Mouse (Mus musculus) urinary bladder, adult 2 months (tissue): ENCODE data around the gene Shc4. TPM values are rescaled to one million over a fixed set of nuclear protein-coding genes. Genes with fewer than 3 reads are reported as not detected.

ENCODE experiments used
- DNase-seq: peaks from one replicate; pipeline ENCODE4 v3.0.0; 2022; ENCODE audit warnings: low spot score
- polyA plus RNA-seq: library from polyadenylated mRNA; depleted of rRNA; stranded (reverse); fragments of >200 nt; gene quantifications from 2 replicates; pipeline ENCODE4 v1.2.3, GENCODE M21; 2012

The Shc4 gene
- polyA plus RNA-seq, 1 experiment, result 0.32 TPM

GRCm38 (mm10) chr2:125630010-125630409 lies 93.9 kb downstream of the Shc4 start:
- no peak for DNase-seq

DNA sequence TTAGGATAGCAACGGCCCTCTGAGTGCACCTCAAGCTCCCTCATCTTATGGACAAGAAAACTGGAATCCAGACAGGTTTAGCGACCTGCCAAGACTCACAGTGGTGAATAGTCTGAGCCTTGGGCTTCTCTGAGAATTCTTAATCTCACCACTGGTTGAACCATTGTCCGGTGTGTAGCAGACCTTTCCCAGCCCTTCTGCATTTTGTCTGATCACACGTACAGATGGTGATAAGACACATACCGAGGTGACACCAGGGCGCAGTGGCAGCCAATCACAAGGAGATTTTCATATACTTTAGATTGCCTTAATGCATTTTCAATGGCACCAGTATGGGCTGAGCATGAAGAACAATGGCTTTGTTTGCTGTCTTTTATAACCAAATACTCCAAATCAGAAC lies 95.5 kb downstream of the Shc4 start:
- DNase-seq, result no peak

DNA sequence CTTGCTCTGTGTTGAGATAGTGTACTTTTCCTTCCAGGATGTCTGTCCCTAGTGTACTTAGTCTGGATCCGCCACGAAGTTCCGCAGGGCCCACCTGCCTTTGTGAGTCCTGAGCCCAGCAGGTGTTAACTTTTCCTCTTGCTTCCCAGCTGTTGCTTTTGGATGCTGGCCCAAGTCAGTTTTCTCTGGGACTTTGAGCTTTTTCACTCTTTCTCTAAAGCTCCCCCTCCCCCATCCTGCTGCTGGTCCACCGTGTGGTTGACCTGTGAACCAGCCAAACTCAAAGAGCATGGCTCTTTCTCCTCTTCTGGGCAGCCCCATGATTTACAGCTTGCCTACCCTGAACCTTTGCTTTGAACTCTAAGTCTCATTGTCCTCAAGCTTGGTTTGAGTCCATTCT lies 97.4 kb downstream of the Shc4 start:
- DNase-seq, result no peak

DNA sequence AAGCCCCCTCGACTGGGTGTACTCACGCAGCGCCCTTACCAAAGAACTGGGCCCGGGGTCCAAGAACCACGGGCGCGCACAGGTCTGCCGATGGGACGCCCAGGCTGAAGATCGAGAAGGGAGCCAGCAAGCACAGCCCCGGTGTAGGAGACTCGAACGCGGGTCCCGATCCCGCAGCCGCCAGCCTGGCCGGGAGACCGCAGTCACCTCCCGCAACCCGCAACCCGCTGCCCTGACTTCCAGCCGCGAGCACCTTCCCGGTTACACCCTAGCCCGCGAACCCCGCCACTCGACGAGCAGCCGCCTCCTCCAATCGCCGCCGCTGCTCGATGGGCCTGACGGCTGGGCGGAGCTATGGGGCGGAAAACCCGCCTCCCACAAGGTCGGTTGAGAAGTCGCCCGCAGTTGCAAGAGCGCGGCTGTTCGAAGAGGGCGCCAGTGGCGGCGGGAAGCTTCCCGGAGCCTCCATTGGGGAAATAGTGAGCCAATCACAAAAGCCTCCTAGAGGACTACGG lies 99.1 kb downstream of the Shc4 start, which contains the start of gene Cep152:
TSS of gene Cep152 (minus strand) at position 277 of the 515 bp plus-strand sequence.
- peak; percentile 92 for DNase-seq

DNA sequence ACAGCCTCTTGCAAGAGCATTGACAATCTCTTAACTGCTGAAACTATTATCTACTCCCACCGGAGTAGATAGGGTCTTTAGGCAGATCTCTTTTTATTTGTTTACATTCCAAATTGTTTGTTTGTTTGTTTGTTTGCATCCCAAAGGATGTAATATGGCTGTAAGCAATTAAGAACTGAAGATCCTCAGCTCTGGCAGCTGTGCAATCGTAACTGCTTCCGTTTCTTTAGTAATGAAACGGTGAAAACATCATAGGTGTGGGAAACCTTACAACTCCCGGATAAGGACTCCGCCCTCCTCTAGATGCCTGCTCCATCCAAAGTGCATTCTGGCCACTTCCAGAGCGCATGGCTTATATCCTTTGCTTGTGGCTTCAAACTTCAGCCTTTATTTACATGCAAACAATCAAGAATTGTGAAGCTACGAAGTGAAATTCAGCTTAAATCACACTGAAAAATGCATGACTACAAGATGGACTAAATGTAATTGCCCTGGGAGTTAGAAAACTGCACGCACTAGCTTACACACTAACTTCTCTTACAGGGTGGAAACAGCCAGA lies 99.7 kb downstream of the Shc4 start:
- no peak for DNase-seq

DNA sequence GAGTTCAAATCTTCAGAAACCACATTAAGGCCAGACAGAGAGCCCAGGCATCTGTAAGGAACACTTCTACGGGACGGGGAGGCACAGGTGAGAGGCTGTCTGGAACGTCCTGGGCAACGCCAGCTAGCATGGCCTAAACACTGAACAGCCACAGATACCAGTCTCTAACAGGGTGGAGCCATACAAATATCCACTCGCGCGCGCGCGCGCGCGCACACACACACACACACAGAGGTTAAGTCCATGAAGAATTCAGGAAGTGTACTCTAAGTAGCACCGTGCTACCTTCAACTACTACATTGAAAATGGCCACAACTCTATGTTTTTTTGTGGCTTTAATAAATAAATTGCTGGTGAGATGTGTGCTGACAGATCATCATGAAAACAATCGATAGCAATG lies 100.7 kb downstream of the Shc4 start:
- DNase-seq, result no peak

DNA sequence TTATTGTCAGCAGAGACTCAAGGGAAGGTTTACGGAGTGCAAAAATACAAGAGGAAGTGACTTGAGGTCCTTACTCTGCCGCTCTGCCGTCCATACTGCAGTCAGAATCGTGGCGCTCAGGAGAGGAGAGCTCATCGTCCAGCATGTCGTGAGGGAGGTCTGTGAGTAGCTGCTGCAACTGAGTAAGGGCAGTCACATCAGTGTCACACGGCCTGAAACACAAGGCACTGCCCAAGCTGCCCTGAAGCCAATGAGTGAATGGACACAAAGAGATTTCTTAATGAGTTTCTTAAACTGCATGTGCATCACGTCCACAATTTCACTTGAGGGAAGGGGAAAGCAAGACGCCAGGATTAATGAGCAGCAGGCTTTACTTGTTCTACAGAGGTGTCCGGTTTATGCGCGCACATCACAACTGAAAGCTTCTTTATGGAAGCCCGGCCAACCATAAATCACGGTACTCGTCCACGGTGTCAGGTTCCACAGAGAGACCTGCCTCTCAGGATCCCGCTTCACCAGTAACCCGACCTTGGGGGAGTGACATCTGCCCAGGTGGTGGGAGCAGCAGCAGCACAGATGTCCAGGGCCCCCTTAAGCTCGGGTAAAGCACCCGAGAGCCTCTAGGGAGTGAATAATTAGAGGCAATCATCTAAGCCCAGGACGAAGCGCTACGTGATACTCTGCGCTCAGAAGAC lies 103.6 kb downstream of the Shc4 start:
- no peak for DNase-seq

DNA sequence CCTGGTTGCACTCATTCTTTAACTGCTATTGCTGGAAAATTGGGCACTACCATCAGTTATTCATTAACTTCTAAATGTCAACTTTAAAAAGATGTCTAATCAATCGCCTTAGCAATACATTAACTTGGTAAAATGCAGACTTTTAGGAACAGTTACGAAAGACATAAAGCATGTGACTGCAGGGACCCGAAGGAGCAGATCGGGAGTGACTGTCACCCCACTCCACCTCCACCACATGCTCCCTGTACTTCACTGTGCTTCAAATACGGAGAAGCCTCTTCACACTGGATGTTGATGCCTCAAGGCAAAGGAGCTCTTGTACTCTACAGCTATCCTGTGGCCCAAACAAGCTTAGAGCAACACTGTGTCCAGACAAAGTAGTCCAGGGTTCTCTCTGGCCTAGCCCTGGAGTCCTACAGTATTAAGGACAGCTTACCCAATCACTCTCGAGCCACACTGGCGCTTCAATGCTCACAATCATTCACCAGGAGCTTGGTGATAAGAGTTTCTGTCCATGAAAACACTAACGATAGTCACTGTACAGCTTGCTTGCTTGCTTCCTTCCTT lies 108.0 kb downstream of the Shc4 start:
- DNase-seq, result no peak

- no peak for DNase-seq
Observed at GRCm38 (mm10) chr2:125615440-125615839, 108.5 kb downstream of the Shc4 start.

GRCm38 (mm10) chr2:125606220-125606845 lies 117.6 kb downstream of the Shc4 start:
- no peak for DNase-seq

DNA sequence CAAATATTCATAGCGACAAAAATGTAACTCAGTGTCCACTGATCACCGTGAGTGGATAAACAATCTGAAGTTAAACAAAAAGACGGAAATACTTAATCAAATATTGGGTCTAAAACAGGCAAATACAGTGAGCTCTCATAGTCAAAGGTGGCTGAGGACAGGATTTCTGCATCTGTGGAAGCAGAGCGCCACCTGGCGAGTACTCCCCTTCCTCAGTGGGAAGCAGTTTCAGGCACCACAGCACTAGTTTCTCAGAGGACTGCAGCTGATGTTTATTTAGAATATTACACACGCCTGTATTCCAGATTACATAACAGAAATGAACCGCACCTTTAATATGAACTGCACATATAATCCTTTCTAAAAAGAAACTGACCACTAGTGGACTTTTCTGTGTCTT lies 119.3 kb downstream of the Shc4 start:
- no peak for DNase-seq

GRCm38 (mm10) chr2:125602970-125603369 lies 121.0 kb downstream of the Shc4 start:
- no peak for DNase-seq

GRCm38 (mm10) chr2:125598958-125599357 lies 125.0 kb downstream of the Shc4 start:
- DNase-seq, result no peak

DNA sequence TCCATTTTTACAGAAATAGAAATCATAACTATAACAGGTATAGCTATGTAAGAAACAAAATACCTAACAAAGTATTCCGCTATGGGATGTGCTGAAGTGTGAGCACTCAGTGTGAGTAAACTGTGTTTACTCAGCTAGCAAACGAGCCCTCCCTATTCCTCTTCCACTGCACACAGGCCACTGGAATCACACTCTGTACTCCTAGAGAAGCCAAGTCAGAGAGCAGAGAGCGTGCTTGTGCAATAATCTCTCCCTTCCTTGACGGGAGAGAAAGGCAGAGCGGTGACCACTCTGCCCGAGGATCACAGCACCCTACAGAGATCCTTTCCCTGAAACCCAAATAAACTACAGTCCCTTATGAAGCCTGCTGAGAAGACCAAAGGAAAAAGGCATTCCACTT lies 125.7 kb downstream of the Shc4 start:
- DNase-seq, result no peak

DNA sequence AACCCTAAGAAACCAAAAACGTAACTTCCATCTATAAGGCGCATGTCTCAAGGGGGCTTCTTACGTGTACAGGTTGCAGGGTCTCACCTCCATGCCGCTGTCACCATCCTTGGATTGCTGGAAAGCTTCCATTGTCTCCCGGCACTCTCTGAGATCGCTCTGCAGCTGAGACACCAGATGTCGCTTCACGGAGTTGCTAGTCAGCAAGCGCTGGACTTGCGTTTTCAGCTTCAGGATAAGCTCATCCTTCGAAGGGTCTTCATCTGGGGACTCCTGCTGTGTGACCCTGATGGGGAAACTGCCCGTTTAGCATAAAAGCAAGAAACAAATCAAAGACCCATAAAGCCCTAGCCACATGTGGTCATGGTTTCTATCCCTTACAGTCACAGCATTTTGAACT lies 129.2 kb downstream of the Shc4 start:
- no peak for DNase-seq

GRCm38 (mm10) chr2:125594072-125594471 lies 129.9 kb downstream of the Shc4 start:
- DNase-seq, result no peak

DNA sequence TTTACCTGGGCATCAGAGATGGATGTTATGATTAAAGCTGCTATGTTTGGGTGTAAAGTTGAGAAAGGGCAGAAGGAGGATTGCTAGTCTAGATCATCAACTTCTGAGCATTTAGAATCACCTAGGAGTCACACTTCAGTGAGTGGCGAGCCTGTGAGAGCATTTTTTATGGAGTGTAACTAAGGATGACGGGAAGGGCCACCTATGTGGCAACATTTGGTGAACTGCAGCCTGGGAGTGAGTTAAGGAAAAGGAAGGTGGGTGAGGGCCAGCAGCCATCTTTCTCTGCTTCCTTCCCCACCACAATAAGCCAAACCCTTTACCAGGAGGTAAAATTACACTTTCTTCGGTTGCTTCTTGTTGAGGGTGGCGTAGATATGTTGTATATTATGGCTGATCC lies 132.1 kb downstream of the Shc4 start:
- DNase-seq, result no peak

GRCm38 (mm10) chr2:125589287-125589686 lies 134.7 kb downstream of the Shc4 start:
- no peak for DNase-seq

DNA sequence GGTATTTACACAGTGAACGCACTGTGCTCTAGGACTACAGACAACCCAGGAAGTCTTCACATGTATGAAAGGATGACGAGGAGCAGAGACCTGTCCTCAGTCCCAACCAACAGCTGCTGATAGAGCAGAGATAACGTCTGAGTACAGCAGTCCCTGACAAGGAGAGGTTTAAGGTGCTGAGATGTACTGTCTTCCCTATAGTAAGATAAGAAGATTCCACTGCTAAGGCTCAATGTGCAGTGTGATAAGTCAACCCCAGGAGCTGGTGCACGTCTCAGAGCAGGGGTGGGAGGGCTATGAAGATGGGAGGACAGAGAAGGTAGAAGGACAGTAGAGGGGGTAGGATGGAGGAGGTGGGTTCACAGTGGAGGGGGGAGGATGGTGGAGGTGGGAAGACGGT lies 142.9 kb downstream of the Shc4 start:
- no peak for DNase-seq

DNA sequence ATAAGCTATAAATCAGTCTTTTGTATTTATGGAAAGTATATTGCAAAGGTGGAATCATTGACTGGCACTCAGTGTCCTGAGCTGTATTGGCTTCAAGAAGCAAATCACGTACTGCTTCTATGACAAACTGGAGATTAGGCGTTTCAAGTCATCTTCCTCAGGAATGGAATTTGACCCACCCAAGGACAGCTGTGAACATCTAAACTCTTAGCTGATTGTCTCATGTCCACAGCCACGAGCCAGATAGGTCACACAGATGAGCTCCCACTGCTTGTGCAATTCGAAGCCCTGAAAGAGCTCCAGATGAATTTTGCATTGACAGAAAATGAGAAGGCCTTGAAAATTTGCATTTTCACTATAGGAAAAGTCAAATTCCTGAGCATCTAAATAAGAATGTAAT lies 146.3 kb downstream of the Shc4 start:
- DNase-seq, result no peak
